Mouse (Mus musculus) lung, adult 2 months (tissue): ENCODE data around the gene Hacd3.

ENCODE experiments used
- CTCF ChIP-seq: fragments of 200-500 bp; IDR thresholded peaks from 2 replicates; pipeline ENCODE4 v1.5.1; 2011; ENCODE audit warnings: mild to moderate bottlenecking, low read length, control low read depth; ENCODE audit not compliant: insufficient read depth
- POLR2A ChIP-seq: fragments of 200-500 bp; IDR thresholded peaks from 2 replicates; pipeline ENCODE4 v1.6.1; 2011; ENCODE audit warnings: low read depth, mild to moderate bottlenecking, control low read depth, low read length, borderline replicate concordance; ENCODE audit errors: extremely low read depth

DNA sequence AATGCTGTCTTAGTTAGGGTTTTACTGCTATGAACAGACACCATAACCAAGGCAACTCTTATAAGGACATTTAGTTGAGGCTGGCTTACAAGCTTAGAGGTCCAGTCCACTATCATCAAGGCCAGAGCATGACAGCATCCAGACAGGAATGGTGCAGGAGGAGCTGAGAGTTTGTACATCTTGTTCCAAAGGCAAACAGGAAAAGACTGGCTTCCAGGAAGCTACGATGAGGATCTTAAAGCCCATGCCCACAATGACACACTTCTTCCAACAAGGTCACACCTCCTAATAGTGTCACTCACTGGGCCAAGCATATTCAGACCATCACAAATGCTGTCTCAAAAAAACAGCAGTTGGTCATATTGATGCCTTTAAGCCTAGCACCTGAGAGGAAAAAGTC is 25.5 kb upstream of the Hacd3 start:
- TF ChIP-seq POLR2A (no peak), CTCF (no peak)
